Mouse (Mus musculus) ovary, adult 18-20 months (tissue): Measurements from ENCODE around the gene Mta3.

Experiments used
- DNase-seq: peaks from one replicate; pipeline ENCODE4 v3.0.0; 2022; ENCODE audit warnings: low spot score, mixed read lengths

Mta3 gene

DNA sequence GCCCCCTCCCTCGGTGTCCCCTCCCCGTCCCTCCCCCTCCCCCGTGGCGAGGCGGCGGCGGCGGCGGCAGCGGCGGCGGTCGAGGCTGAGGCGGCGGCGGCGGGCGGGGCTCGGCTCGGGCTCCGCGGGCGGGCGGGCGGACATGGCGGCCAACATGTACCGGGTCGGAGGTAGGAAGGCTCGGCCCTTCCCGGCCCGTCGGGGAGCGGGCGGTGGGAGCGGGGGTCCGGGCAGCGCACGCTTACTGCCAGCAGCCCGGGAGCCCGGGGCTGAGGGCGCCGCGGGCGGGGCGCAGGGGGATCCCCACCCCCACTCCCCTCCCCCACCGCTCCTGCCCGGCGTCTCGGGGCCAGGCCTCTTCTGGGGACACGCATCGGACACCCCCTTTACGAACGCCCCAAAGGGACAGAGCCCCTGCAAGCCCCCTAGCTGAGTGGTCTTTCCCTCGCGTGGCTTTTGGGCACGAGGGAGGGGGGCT, at the start of gene Mta3:
Mta3 (plus strand) TSS at position 48 of the 478 bp plus-strand sequence.
- peak; percentile 32 for DNase-seq

DNA sequence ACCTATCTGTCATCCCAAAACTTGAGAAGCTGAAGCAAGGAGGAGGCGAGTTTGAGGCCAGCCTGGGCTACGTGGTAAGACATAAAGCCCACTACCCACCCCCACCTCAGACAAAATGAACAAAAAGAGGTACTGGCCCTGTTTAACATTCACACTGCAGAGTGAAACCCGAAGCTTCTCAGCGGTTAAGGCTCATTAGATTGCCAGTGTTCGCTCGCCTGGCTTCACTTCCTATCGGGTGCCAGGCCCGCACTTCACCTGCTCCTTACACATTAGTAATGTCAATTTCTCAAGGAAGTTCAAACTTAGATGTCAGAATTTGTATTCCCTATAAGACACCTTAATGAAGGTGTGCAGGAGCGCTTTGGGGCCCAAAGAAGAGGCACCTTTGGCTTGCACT, 48.6 kb upstream of the Mta3 start:
- no peak for DNase-seq

DNA sequence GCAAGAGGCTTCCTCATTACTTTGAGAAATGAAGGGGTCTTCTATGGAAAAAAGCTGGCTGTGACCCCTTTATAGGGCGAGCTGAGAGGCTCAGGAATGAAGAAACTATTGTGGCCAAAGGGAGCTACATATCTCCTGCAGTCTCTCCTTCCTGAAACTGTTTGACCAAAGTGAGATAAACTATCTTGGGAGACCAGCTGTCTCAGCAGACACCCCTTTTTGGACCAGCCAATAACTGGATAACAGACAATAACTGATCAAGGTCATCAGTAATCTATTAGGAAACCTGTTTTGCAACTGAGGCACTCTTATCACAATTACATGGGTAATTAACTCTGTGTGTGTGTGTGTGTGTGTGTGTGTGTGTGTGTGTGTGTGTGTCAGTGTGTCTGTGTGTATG, 47.0 kb upstream of the Mta3 start:
- DNase-seq: no peak

DNA sequence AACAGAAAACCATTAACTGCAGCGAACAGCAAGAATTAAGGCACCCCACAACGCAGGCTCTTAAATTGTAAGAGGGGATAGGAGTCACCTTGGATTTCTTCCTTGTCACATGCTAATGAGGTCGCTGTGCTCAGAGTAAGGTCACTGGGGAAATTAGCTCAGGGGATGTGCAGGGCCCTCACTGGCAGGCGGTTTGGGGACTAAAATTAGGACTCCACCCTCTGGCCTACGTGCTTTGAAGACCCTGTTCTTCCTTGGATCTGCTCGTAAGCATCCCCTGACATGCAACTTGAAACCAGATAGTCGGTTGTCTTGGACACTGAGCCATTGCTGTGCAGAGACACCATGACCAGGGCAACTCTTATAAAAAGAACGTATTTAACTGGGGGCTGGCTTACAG, 41.2 kb upstream of the Mta3 start:
- no peak for DNase-seq

DNA sequence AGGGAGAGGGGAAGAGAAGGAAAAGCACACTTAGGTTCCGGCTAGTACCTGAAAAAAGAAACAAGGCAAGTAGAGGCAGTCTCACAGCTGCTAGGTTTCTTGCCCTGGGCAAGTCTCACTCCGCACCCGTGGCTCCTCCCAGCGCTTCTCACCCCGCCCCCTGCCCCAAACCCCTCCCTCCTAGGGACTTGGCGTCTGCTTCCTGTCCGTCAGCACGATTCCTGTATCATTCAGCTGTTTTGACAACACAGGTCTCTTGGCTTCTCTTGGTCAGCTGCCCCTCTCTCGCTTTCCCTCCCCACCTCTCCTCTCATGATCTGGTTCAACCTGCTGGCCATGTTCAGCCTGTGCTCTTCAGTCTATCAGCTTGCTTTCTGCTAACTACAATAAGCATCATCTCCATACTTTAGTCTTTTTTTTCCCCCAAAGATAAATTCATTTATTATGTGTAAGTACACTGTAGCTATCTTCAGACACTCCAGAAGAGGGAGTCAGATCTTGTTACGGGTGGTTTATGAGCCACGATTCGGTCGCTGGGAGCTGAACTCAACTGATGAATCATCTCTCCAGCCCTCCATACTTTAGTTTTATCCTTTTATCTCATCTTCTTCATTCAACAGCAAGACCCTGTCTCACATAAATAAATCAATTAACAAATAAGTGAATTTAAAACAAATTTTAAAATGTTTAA, 39.2 kb upstream of the Mta3 start:
- no peak for DNase-seq

DNA sequence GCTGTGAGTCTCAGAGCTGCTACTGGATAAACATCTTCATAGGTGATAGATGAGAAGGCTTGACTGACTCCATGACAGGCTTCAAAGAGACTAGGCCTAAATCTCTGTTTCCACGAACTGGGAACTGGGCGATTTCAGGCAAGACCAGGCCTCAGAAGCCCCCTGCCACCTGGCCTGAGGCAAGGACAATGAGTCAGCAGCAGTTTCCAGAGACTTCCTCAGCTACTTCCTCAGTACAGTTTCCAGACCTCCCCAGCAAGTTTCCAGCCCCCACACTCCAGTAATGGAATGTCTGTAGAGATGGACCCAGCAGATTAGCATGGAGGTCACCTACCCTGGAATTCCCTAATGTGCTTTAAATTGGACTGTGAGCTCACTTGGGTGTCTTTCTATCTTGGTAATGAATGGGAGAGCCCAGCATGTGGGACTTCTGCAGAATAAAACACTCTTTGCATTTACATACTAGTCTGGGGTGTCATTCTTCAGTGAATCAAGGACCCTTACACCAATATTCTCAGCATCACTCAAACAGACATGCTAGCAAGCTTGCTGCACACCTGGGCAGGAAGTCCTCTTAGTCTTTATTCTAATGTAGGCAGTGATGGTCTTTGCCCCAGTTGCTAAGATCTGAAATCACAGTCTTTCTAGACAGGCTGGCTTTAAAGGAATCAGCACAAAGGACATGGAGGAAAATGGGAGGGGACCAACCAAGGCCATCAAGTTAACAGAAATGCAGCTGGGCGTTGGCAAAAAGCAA, 37.9 kb upstream of the Mta3 start:
- DNase-seq: no peak

DNA sequence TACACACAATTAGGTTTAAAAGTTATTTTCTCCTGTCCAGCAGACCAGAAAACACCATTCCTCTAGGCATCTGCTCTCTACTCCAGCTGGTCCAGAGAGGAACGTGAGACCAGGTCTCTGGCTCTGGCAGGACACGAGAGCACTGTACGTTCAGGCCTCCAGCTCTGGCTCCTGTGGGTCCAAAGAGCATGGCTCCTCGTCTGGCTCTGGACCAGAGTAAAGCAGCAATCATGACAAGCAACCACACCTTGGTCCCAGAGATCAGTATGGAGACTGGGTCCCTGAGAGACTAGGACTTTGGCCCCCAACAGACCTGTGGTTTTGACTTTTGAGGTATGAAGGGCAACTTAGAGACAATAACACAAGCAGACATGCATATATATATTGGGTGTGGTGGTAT, 33.3 kb upstream of the Mta3 start:
- DNase-seq: no peak

DNA sequence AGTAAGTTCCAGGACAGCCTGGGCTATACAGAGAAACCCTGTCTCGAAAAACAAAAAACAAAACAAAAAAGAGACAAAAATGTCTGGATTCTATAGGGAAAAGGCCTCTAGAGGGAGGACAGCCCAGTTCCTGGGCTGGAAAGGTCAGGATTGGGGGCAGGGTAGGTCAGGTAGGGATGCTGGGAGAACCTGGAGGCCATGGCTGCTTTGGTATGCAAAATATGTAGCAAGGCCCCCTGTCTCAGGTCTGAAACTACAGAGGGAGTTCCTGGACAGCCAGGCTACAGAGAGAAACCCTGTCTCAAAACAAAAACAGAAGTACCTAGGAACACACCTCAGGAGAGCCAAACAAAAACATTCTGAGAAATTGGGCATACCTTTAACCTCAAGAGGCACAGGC, 28.6 kb upstream of the Mta3 start:
- DNase-seq: no peak

DNA sequence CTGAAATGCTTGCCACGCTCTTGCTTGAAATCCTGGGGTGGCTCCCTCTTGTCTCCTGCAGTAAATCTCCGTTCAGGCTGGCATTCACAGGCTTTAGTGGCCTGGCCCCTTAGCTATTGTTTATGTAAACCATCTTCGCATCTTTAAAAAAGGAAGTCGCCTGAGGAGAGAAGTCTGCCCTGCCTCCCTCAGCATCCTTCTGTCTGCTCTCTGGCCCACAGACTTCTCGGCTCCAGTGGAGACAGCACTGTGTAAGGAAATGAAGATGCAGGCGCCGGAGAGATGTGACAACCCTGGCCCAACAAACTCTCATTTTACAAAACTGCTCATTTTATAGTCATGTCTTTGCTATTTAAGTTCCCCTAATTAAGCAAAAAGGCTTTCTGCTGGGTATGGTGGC, 24.0 kb upstream of the Mta3 start:
- no peak for DNase-seq

DNA sequence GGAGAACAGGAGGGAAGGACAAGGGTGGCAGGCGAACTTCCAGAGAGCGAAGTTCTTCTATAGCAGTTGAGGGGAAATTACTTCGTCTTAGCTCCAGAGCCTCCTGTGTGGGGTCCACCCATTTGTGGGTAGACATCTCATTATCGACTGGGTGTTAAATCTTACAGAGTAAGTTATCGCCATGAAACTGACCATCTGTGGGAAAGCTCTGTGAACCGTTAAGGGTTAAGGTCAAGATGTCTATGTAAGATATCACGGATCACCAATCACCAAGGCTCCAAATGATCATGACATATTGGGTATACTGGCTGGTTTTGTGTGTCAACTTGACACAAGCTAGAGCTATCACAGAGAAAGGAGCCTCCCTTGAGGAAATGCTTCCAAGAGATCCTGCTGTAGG, 21.5 kb upstream of the Mta3 start:
- no peak for DNase-seq

DNA sequence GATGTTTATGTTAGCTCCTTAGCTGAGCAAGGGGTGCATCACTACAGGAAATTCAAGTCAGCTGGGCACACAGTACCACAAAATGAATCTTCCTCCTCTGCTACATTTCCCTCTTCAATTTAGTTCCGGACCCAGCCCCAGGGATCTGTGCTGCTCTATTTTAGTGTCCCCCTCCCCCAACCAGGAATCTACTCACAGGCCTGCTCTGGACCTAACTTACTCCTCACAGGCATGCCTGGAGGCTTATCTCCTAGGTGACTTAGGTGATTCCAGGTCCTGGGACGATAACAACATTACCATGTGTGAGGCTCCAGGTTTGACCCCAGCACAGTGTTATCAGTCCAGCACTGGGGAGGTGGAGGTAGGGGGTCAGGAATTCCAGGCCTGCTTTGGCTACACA, 15.5 kb upstream of the Mta3 start:
- no peak for DNase-seq

DNA sequence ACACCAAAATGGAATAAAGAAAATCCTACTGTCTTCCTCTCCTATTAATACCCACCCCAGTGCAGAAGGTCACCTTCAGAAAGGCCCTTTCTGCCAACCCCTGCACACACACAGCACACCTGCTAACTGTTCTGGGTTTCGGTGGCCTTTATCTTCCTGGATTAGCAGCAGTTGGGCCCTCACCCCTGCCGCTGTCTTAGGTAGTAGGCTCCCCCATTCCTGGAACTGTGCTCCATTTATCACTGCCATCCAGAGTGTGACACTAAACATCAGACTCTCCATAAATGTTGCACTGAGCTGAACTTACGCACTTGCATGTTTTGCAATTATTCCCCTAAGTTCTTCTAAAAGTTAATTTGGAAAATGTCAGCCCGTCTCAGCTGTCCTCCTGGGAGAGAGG, 14.6 kb upstream of the Mta3 start:
- no peak for DNase-seq

DNA sequence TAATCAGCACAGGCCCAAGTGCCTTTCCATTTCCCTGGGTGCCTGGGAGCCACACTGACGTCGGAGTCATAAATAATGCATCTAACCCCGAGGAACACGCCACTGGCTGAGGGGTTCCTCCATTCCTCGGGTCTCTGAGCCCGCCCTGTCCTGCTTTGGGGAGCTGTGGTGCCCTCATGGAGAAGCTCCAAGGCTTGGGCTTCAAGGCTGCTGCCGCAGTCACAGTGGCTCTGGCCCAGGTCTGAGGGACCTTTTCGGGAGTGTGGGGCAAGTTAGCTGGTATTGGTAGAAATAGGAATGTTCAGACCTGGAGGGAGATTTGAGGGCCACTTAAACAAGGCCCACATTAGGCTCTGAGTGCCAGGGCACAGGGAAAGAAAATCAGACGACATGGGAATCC, 12.0 kb upstream of the Mta3 start:
- no peak for DNase-seq

DNA sequence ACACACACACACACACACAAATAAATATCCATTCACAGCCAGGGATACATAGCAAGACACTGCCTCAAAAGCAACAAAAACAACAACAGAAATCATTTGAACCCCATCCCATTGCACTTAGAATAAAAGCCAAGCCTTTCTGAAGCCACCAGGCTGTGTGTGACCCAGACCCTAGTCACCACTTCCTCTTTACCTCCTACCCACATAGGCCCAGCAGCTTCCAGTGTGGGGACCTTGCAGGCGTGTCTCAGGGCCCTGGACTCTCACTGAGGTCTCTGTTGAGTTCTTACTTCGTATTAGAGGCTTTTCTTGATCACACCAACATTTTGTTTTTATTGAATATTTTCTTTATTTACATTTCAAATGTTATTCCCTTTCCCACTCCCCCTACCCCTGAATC, 10.2 kb upstream of the Mta3 start:
- DNase-seq: no peak

DNA sequence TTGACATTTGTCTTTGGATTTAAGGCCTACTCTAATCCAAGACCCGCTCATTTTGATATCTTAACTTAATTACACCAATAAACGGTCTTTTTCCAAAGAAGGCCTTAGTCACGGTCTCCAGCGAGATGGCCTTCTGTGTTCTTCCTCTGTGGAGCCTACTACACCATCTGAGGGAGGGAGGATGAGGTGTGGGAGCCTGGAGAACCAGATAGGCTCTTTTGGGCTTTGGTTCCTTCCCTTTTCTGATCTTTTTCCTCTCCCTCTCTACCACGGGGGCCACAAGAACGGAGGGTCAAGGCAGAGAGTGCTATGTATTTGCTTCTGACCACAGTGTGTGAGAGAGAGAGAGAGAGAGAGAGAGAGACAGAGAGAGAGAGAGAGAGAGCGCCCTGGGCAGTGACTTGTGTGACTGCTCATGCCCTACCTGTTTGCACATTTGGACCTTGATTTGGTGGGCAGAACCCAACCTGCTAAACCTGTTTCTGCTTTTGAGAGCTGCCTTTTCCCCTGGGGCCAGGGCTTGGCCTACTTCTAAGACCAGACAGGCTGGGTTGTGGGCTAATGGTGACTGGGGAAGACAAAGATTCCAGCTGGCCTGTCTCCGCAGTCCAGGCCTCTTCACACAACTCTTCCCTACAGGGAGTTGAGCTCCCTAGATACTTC, 6.8 kb upstream of the Mta3 start:
- DNase-seq: no peak

DNA sequence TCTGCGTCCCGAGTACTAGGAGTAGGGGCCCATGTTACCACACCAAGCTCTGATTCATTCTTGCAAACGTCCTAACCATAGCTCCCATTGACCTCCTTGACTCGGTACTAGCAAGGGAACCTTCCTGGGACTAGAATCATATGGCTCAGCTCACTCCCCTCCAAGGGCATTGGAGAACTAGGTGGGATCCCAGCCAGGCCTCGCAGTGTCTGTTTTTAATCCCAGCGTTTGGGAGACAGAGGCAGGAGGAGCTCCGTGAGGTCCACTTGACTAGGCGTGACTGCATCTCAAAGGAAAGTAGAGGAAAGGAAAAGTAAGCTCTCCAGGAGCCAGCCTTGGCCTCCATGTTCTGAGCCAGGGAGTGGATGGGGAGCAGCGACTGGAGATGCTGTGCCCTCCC, 5.8 kb upstream of the Mta3 start:
- no peak for DNase-seq

DNA sequence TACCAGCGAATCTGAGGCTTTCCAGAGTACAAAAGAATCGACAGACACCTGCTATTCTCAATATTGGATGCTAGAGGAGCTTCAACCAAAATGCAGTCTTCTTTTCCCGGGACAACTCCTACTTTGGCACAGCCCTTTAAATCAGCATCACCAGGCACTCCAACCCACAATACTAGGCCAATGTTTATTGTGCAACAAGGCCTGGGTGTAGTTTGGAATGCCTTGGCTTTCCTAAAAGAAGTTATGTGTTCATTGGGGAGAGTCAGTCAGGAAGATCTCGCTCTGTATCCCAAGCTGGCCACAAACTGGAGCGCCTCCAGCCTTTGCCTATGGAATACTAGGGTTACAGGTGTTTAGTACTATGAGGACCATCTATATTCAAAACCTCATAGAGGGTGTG, 1.5 kb upstream of the Mta3 start:
- DNase-seq: no peak

DNA sequence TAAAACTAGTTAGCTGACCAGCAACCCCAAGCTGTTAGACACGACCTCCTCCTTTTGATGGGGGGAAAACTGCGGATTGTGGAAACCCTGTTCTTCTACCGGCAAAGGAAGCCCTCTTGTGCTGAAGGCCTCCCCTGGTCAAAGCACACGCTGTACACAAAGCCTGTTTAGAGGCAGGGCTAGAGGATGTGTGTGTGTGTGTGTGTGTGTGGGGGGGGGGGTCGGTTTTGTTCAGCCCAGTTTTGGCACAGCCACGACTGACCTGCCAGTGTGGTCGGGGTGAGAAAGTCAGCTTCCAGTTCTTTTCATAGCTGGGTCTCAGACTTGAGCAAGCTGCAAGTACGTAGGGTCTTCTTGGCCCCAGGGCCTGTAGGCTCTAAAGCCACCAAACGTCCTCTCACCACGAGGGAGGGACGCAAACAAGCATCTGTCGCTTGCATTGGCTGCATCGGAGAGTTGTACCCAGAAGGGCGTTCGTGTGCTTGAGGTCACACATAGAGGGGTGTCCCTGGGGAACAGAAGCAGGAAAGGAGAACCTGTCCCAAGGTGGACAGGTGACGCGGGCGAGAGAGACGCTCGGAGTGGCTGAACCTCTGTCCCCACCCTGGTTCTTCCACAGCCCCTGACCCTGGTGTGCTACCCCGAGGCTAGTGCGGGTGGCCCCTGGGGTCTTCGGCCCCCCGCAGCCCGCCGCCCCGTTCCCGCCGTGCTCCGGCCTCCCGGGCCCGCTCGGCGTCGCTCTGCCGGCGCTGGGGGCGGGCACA, 429 bp upstream of the Mta3 start:
- DNase-seq: no peak

DNA sequence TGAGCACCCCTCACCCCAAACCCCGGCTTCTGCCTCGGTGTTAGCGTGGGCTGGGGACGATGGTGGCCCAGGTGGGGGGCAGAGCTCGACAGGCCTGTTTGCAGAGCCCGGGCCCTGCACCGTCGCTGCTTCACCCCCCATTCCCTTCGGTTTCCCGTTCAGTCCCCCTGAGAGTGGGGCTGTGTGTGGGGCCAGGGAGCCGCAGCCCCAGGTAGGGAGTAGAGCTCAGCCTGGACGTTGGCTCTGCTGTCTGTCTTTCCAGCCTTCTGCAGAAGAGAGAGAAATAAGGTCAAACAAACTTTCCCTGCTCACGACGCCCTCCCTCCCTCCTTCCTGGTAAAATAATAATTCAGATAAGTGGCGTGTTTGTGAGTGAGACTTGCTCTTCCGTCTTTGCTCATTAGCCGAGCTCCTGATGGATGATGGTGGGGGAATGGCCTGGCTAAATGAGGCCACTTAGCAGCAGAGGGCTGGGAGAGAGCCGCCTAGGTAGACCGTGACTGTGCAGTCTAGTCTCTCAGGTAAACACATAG, 697 bp downstream of the Mta3 start:
- peak; percentile 41 for DNase-seq

DNA sequence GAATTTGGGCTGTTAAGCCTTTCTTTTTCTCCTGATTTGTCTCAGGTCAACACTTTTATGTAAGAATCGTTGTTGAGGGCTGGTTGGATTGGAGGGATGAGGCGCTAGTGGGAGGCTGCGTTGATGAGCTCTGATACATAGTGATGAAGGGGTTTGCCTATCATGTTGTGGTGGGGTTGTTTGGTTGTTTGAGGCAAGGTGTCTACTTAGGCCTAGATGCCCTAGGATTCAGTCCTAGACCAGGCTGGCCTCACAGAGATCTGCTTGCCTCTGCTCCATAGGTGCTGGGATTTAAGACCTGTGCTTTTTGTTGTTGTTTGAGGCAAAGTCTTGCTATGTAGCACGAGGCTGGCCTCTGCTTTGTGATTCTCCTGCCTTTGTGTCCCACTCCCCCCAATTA, 1.4 kb downstream of the Mta3 start:
- DNase-seq: no peak

DNA sequence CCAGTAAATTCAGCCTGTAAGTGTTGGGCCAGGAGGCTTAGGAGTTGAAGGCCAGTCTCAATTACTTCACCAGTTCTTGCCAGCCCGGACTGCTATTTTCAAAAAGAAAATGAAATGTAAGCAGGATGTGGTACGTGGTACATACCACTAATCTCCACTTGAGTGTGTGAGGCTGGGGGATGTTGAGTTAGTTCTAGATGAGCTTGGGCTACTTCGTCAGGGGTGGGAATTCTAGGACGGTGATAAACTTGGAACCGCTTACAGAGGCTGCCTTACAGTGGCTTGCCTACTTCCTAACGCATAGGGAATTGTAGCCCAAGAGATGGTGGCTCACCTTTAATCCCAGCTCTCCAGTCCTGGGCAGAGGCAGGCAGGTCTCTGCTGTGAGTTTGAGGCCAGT, 1.9 kb downstream of the Mta3 start:
- DNase-seq: no peak

DNA sequence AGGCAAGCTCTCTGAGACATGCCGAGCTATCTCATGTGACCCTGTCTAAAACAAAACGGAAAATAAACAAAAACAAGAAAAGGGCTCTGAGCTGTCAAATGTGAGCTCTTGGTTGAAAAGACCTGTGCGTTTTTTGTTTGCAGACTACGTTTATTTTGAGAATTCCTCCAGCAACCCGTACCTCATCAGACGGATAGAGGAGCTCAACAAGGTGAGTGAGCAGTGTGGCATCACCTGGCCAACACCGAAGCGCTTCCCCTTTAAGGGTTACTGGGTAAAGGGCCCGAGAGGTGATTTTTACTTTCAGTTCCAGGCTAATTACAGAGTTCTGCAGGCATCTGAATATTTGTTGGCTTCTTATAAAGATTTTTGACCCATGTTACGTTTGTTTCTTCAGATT, 2.3 kb downstream of the Mta3 start:
- DNase-seq: no peak
